Mouse (Mus musculus) midbrain, embryonic 10.5 days (tissue): ENCODE data around the gene Edem1. TPM values are rescaled to one million over a fixed set of nuclear protein-coding genes. Genes with fewer than 3 reads are reported as not detected.
"Not testable (repeated sequence)": the region's sequence is repeated elsewhere in the genome, so short reads cannot be mapped to it uniquely, and the experiment has no call there.

Experiments
- DNase-seq: peaks from one replicate; pipeline ENCODE4 v3.0.0-alpha.2; 2017; ENCODE audit warnings: low spot score
- H3K27ac ChIP-seq: fragments of 300-500 bp; sonication (generic); replicated peaks from 2 replicates; pipeline ENCODE4 v1.5.1; 2016; ENCODE audit warnings: mild to moderate bottlenecking
- H3K27me3 ChIP-seq: fragments of 300-500 bp; sonication (generic); 2 replicates; pipeline ENCODE4 v1.6.1; 2016; ENCODE audit warnings: low read depth, mild to moderate bottlenecking; ENCODE audit not compliant: poor library complexity, severe bottlenecking
- H3K36me3 ChIP-seq: fragments of 300-500 bp; sonication (generic); 2 replicates; pipeline ENCODE4 v1.6.1; 2016; ENCODE audit warnings: mild to moderate bottlenecking, moderate library complexity
- H3K4me1 ChIP-seq: fragments of 300-500 bp; sonication (generic); 2 replicates; pipeline ENCODE4 v1.6.1; 2016
- H3K4me3 ChIP-seq: fragments of 300-500 bp; sonication (generic); 2 replicates; pipeline ENCODE4 v1.5.1; 2016; ENCODE audit warnings: mild to moderate bottlenecking, moderate library complexity
- H3K9me3 ChIP-seq: fragments of 300-500 bp; sonication (generic); replicated peaks from 2 replicates; pipeline ENCODE4 v1.6.1; 2016; ENCODE audit warnings: mild to moderate bottlenecking
- WGBS: fragments of 180-500 bp; shearing (Covaris S2); methylation state at CpG from one replicate; pipeline ENCODE4 v1.1.7; 2016; 5-methylcytosine and 5-hydroxymethylcytosine counted together
- polyA plus RNA-seq: library from polyadenylated mRNA; unstranded; fragments of >200 nt; fragmentation: Nextera tagmentation; extraction: Ambion mirVana; gene quantifications from 2 replicates; pipeline ENCODE4 v1.2.1, GENCODE M21; 2016

Gene Edem1
- polyA plus RNA-seq, 1 experiment from 2014 or later, result 15.7 TPM

DNA sequence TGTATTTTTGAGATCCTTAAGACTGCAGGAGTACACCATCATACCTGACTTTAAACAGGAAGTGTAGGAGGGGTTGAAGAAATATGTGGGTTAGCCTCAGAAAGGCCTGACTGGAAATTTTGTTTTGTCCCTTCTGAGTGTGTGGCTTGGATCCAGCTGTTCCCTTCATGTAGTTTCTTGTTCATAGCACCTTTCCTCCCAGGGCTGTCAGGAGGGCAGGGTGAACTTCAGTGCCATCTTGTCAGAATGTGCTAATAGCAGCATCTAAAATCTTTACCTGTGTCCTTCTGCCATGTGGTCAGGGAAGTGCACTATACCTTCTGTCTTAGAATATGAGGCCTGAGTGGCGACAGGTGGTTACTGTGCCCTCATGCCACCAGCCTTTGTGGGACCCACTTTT lies 32.8 kb downstream of the Edem1 start:
- H3K27ac ChIP-seq, result no peak overlapping the region
- peaks cover 6% of the 10 kb centered on the region; the same call in 1 of the 2 replicates for H3K9me3 ChIP-seq
- WGBS, result 90% methylated on average over 1 of the region's 1 CpGs
- DNase-seq, result no peak
- no peaks in the 10 kb centered on the region for H3K27me3 ChIP-seq
- peaks cover 28% of the 10 kb centered on the region for H3K36me3 ChIP-seq
- no peaks in the 10 kb centered on the region for H3K4me1 ChIP-seq
- no peak overlapping the region for H3K4me3 ChIP-seq

DNA sequence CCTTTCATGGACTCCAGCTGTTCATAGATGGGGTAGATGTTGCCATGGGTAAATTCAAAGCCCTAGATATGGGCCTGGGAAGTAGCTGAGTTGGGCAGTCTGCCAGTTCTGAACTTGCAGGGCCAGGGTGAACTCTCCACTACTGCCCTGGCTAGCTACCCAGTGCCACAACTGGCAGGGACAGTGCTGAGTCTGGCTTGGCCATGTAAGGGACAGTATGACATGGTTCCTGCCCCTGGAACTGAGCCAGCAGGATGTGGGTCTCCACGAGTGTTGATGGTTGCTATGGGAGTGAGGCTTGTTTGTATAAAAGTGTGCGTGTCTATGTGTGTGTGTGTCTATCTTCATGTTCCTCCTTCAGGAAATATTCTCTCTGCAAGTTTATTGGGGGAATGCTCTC lies 34.1 kb downstream of the Edem1 start:
- WGBS, result 87% methylated on average over 2 of the region's 2 CpGs
- Histone ChIP-seq H3K36me3 (peaks cover 16% of the 10 kb centered on the region), H3K9me3 (peaks cover 6% of the 10 kb centered on the region; the same call in 1 of the 2 replicates), H3K4me1 (no peaks in the 10 kb centered on the region), H3K27ac (no peak overlapping the region), H3K4me3 (no peak overlapping the region), H3K27me3 (no peaks in the 10 kb centered on the region)
- DNase-seq, result no peak

GRCm38 (mm10) chr6:108866317-108866716 lies 37.9 kb downstream of the Edem1 start:
- 81% methylated on average over 5 of the region's 5 CpGs for WGBS
- Histone ChIP-seq H3K4me3 (no peak overlapping the region), H3K4me1 (no peaks in the 10 kb centered on the region), H3K9me3 (peaks cover 6% of the 10 kb centered on the region; the same call in 1 of the 2 replicates), H3K36me3 (0 out of 2 replicates have a peak, but pooled peaks cover 3% of the 10 kb centered on the region), H3K27me3 (no peaks in the 10 kb centered on the region), H3K27ac (no peak overlapping the region)
- DNase-seq, result no peak

- 55% methylated on average over 2 of the region's 2 CpGs for WGBS
- H3K27ac ChIP-seq, H3K4me3 ChIP-seq, H3K9me3 ChIP-seq, DNase-seq, H3K36me3 ChIP-seq, H3K27me3 ChIP-seq, H3K4me1 ChIP-seq: not testable (repeated sequence)
These were observed 40.6 kb downstream of the Edem1 start for GRCm38 (mm10) chr6:108869031-108869430.

GRCm38 (mm10) chr6:108870421-108870820 lies 42.0 kb downstream of the Edem1 start:
- H3K36me3 ChIP-seq, result no peaks in the 10 kb centered on the region
- 92% methylated on average over 2 of the region's 2 CpGs for WGBS
- H3K4me3 ChIP-seq, result no peak overlapping the region
- no peak overlapping the region for H3K27ac ChIP-seq
- no peaks in the 10 kb centered on the region for H3K9me3 ChIP-seq
- DNase-seq, result no peak
- H3K4me1 ChIP-seq, result no peaks in the 10 kb centered on the region
- no peaks in the 10 kb centered on the region for H3K27me3 ChIP-seq

DNA sequence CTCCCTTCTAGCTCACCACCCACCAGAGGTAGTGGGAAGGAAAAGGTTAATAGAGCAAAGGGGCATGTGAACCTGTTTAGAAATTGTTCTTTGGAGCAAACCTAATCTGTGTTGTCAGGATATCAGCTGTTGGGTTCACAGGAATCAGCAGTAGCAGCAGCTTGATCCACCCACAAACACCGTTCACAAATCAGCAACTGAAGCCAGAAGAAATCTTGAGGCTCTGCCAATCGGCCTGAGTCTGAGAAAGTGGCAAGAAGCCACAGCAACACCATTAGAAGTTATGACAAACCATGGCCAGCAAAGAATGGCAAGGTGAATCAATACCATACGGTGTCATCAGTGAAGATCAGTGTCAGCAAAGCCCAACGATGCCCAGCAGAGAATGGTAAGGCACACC lies 42.8 kb downstream of the Edem1 start:
- H3K4me1 ChIP-seq, result peaks cover 4% of the 10 kb centered on the region; the same call in 1 of the 2 replicates
- no peak overlapping the region for H3K27ac ChIP-seq

GRCm38 (mm10) chr6:108875344-108875743 lies 46.9 kb downstream of the Edem1 start:
- H3K36me3 ChIP-seq, result no peaks in the 10 kb centered on the region
- H3K27ac ChIP-seq, result no peak overlapping the region
- no peaks in the 10 kb centered on the region for H3K9me3 ChIP-seq
- H3K4me3 ChIP-seq, result no peak overlapping the region
- 74% methylated on average over 1 of the region's 1 CpGs for WGBS
- peaks cover 9% of the 10 kb centered on the region; the same call in 1 of the 2 replicates for H3K4me1 ChIP-seq
- no peak for DNase-seq
- no peaks in the 10 kb centered on the region for H3K27me3 ChIP-seq

More for the DNA sequence above, 42.8 kb downstream of the Edem1 start:
- no peak overlapping the region for H3K4me3 ChIP-seq
- H3K27me3 ChIP-seq, result no peaks in the 10 kb centered on the region
- DNase-seq, result no peak
- no peaks in the 10 kb centered on the region for H3K9me3 ChIP-seq
- H3K36me3 ChIP-seq, result no peaks in the 10 kb centered on the region
- 92% methylated on average over 4 of the region's 4 CpGs for WGBS

DNA sequence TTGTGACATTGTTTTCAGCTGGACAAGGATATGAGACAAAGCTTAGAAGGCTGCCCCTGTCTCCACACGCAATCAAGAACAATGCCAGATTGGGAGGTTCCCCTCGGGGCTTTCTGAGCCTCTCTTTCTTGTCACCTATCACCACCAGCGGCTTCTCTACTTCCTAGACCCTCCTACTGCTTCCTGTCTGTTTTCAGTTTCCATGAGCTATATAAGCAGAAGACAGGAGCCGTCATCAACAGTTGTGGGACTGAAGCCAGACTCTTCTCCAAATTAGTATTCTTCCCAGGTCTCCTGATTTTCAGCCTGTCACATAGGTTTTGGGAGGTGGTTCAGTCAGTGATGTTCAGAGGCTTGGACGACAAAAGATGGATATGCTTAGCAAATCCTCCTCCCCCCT lies 47.6 kb downstream of the Edem1 start:
- peaks cover under 1% of the 10 kb centered on the region; the same call in 1 of the 2 replicates for H3K9me3 ChIP-seq
- peaks cover 9% of the 10 kb centered on the region; the same call in 1 of the 2 replicates for H3K4me1 ChIP-seq
- WGBS, result 49% methylated on average over 5 of the region's 5 CpGs
- DNase-seq, result no peak
- no peaks in the 10 kb centered on the region for H3K36me3 ChIP-seq
- H3K27ac ChIP-seq, result no peak overlapping the region
- H3K27me3 ChIP-seq, result no peaks in the 10 kb centered on the region
- H3K4me3 ChIP-seq, result no peak overlapping the region

DNA sequence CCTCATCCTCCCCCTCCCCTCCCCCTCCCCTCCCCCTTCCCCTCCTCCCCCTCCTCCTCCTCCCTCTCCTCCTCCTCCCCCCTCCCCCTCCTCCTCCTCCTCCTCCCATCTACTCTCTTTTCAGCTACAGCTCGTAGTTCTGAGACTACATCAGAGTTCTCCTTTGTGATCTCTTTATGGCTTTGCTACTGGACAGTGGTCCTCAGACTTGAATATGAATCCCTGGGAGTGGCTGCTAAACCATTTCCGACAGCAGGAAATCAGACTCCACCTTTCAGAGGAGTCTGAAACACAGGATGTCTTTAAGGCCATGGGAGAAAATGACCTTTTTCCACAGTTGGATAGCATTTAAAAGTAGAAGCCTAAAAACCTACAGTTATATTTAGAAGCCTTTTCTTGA lies 48.0 kb downstream of the Edem1 start:
- 48% methylated on average over 2 of the region's 2 CpGs for WGBS
- Histone ChIP-seq H3K27ac (no peak overlapping the region), H3K4me1 (peaks cover 9% of the 10 kb centered on the region; the same call in 1 of the 2 replicates), H3K27me3 (no peaks in the 10 kb centered on the region), H3K36me3 (no peaks in the 10 kb centered on the region), H3K4me3 (no peak overlapping the region), H3K9me3 (peaks cover 5% of the 10 kb centered on the region)
- no peak for DNase-seq

- WGBS, result 89% methylated on average over 4 of the region's 4 CpGs
- DNase-seq, result no peak
These were observed 52.0 kb downstream of the Edem1 start for GRCm38 (mm10) chr6:108880368-108881013.

DNA sequence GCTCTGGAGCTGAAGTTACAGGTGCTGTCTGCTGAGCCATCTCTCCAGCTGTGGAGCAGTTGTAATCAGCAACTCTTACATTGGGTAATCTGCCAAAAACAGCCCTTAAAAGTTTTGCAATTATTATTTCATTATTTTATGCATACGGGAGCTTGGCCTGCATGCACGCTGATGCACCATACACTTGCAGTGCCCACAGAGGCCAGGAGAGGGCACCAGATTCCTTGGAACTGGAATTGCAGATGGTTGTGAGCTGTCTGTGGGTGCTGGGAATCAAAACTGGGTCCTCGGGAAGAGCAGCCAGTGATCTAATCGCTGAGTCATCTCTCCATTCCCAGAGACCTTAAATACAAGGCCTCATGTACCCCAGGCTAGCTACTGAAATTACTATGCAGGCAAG lies 52.6 kb downstream of the Edem1 start:
- DNase-seq, result no peak
- Histone ChIP-seq H3K27ac (no peak overlapping the region), H3K9me3 (peaks cover 6% of the 10 kb centered on the region), H3K36me3 (no peaks in the 10 kb centered on the region), H3K4me1 (peaks cover 6% of the 10 kb centered on the region; the same call in 1 of the 2 replicates), H3K4me3 (no peak overlapping the region), H3K27me3 (no peaks in the 10 kb centered on the region)
- 91% methylated on average over 4 of the region's 4 CpGs for WGBS

More at GRCm38 (mm10) chr6:108880368-108881013, 52.0 kb downstream of the Edem1 start:
- Histone ChIP-seq H3K36me3 (no peaks in the 10 kb centered on the region), H3K4me3 (no peak overlapping the region), H3K27ac (no peak overlapping the region), H3K27me3 (no peaks in the 10 kb centered on the region), H3K4me1 (peaks cover 9% of the 10 kb centered on the region; the same call in 1 of the 2 replicates), H3K9me3 (peaks cover 6% of the 10 kb centered on the region)

- WGBS, result 93% methylated on average over 2 of the region's 2 CpGs
- peaks cover 6% of the 10 kb centered on the region for H3K9me3 ChIP-seq
- H3K36me3 ChIP-seq, result no peaks in the 10 kb centered on the region
- H3K4me1 ChIP-seq, result no peaks in the 10 kb centered on the region
- no peak overlapping the region for H3K4me3 ChIP-seq
- no peaks in the 10 kb centered on the region for H3K27me3 ChIP-seq
- DNase-seq, result no peak
- H3K27ac ChIP-seq, result no peak overlapping the region
These were observed 55.4 kb downstream of the Edem1 start for GRCm38 (mm10) chr6:108883826-108884225.

DNA sequence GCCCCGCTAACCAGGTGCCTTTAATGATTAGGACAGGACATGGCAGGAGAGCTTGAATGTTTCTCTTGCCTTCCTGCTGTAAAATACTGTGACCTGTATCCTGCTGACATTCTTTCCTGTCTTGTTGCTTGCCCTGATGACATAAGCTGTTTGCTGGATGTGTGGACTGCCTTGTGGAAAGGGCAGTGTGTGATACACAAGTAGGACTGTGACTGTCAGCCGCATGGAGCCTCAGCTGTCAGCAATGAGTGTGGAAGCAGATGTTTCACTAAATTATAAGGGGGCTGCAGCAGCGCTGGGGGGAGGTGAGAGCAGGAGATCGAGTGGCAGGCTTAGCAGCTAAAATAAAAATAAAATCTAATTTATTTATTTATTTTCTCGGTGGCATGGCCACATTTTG lies 56.2 kb downstream of the Edem1 start:
- H3K9me3 ChIP-seq, result peaks cover 6% of the 10 kb centered on the region
- DNase-seq, result no peak

More for the DNA sequence above, 56.2 kb downstream of the Edem1 start:
- Histone ChIP-seq H3K27me3 (no peaks in the 10 kb centered on the region), H3K4me1 (no peaks in the 10 kb centered on the region), H3K27ac (no peak overlapping the region; the same call in 1 of the 2 replicates), H3K36me3 (no peaks in the 10 kb centered on the region), H3K4me3 (no peak overlapping the region)
- WGBS, result 77% methylated on average over 5 of the region's 5 CpGs
